Mouse (Mus musculus) megakaryocyte, embryonic 14.5 days (primary cell): Measurements from ENCODE around the gene Sirpb1a. TPM values are rescaled to one million over a fixed set of nuclear protein-coding genes. Genes with fewer than 3 reads are reported as not detected.

Experiments used
- H3K27me3 ChIP-seq: replicated peaks from 2 replicates; pipeline ENCODE3; 2012; ENCODE audit warnings: inconsistent platforms
- H3K36me3 ChIP-seq: replicated peaks from 2 replicates; pipeline ENCODE3; 2012; ENCODE audit warnings: low read length, inconsistent platforms, mixed read lengths
- H3K4me1 ChIP-seq: 2 replicates; pipeline ENCODE4 v1.6.1; 2012; ENCODE audit warnings: inconsistent platforms
- H3K4me3 ChIP-seq: replicated peaks from 2 replicates; pipeline ENCODE3; 2012; ENCODE audit warnings: moderate library complexity, mild to moderate bottlenecking, inconsistent platforms
- H3K9me3 ChIP-seq: 2 replicates; pipeline ENCODE4 v1.6.1; 2012; ENCODE audit warnings: inconsistent platforms
- FLI1 ChIP-seq: IDR thresholded peaks from 2 replicates; pipeline ENCODE4 v1.6.1; 2012; ENCODE audit warnings: low read length, inconsistent platforms, mixed read lengths
- GATA1 ChIP-seq: IDR thresholded peaks from 3 replicates; pipeline ENCODE4 v1.6.1; 2012; ENCODE audit warnings: mixed read lengths, low read length, inconsistent platforms, borderline replicate concordance
- polyA plus RNA-seq: library from polyadenylated mRNA; stranded (reverse); fragments of >175 nt; gene quantifications from 2 replicates; pipeline ENCODE4 v1.2.3, GENCODE M21; 2012; ENCODE audit warnings: low replicate concordance; ENCODE audit not compliant: insufficient read depth

The Sirpb1a gene
- polyA plus RNA-seq, 1 experiment, result not detected

- H3K4me3 ChIP-seq, result no peak overlapping the region
- no peak for TF ChIP-seq FLI1
- no peak for TF ChIP-seq GATA1
- H3K9me3 ChIP-seq, result no peaks in the 10 kb centered on the region
- H3K4me1 ChIP-seq, result no peaks in the 10 kb centered on the region
- no peaks in the 10 kb centered on the region for H3K36me3 ChIP-seq
- H3K27me3 ChIP-seq, result no peaks in the 10 kb centered on the region
These were observed 94.8 kb downstream of the Sirpb1a start for GRCm38 (mm10) chr3:15331545-15331944.

- no peaks in the 10 kb centered on the region for H3K27me3 ChIP-seq
- H3K9me3 ChIP-seq, result no peaks in the 10 kb centered on the region
- H3K4me1 ChIP-seq, result no peaks in the 10 kb centered on the region
- TF ChIP-seq FLI1 (no peak), GATA1 (no peak)
- H3K4me3 ChIP-seq, result no peak overlapping the region
- no peaks in the 10 kb centered on the region for H3K36me3 ChIP-seq
These were observed 96.8 kb downstream of the Sirpb1a start for GRCm38 (mm10) chr3:15329549-15329948.

Other genes starting within 250 kb of the Sirpb1a start
- gene Gm9733, start 94.2 kb downstream of the Sirpb1a start, polyA plus RNA-seq, result not detected in 2 replicates
- not detected in 2 replicates for gene Sirpb1b, start 148.5 kb upstream of the Sirpb1a start, polyA plus RNA-seq